Mouse (Mus musculus): ENCODE measurements at regions not wholly inside any gene's neighbourhood (a gene's known extent, or its start where the extent isn't known, plus 50 kb on each side); places are given as distances from the start of the nearest gene placed in this dataset.

- H3K36me3 ChIP-seq (ENCODE audit: control insufficient read depth, insufficient read depth, low read length) = no peaks in the 10 kb centered on the region
- H3K9me3 ChIP-seq (ENCODE audit: control insufficient read depth, low read length) = no peaks in the 10 kb centered on the region
- no peaks in the 10 kb centered on the region for H3K27me3 ChIP-seq (replicated peaks; ENCODE audit: control insufficient read depth, insufficient read depth, low read length)
- H3K9ac ChIP-seq (ENCODE audit: low read depth, low read length) = no peak overlapping the region
- ATAC-seq = no peak
- H3K27ac ChIP-seq (ENCODE audit: low read length) = no peak overlapping the region
- H3K4me1 ChIP-seq (ENCODE audit: control insufficient read depth, insufficient read depth, low read length) = no peaks in the 10 kb centered on the region
- 38% methylated on average over 3 of the region's 3 CpGs for WGBS
- no peak overlapping the region for H3K4me3 ChIP-seq (ENCODE audit: low read length)
- H3K4me2 ChIP-seq (ENCODE audit: low read depth, low read length) = no peak overlapping the region
These were observed 81.4 kb downstream of the Lhx2 start for GRCm38 (mm10) chr2:38420498-38420897.

DNA sequence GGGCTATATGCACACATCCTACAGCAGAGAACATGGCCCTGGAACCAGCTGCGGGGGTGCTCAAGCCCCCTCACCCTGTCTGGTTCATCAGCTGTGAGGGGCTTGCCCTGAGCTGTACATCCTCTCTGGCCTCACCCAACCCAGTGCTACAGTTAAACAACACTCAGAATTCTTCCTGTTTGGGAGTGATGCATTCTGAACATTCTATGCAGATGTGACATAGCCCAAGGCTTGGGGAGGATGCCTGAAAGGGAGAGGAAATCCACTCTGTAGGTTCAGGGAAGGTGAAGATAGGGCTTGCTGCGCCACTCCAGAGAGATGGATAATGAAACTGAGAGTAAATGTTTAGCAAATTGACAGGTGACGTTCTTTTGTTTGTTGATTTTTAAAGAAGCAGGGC lies 83.3 kb downstream of the Lhx2 start:
- H3K27me3 ChIP-seq (replicated peaks; ENCODE audit: control insufficient read depth, insufficient read depth, low read length) = no peaks in the 10 kb centered on the region
- ATAC-seq = no peak
- no peaks in the 10 kb centered on the region for H3K9me3 ChIP-seq (ENCODE audit: control insufficient read depth, low read length)
- no peak overlapping the region for H3K9ac ChIP-seq (ENCODE audit: low read depth, low read length)
- H3K36me3 ChIP-seq (ENCODE audit: control insufficient read depth, insufficient read depth, low read length) = no peaks in the 10 kb centered on the region
- no peak overlapping the region for H3K27ac ChIP-seq (ENCODE audit: low read length)
- H3K4me2 ChIP-seq (ENCODE audit: low read depth, low read length) = no peak overlapping the region
- no peaks in the 10 kb centered on the region for H3K4me1 ChIP-seq (ENCODE audit: control insufficient read depth, insufficient read depth, low read length)
- WGBS = 62% methylated on average over 3 of the region's 3 CpGs
- H3K4me3 ChIP-seq (ENCODE audit: low read length) = no peak overlapping the region

- H3K4me2 ChIP-seq (ENCODE audit: low read depth, low read length) = no peak overlapping the region
- ATAC-seq = no peak
- no peak overlapping the region for H3K27ac ChIP-seq (ENCODE audit: low read length)
- 33% methylated on average over 7 of the region's 7 CpGs for WGBS
- H3K4me3 ChIP-seq (ENCODE audit: low read length) = no peak overlapping the region
- H3K9me3 ChIP-seq (ENCODE audit: control insufficient read depth, low read length) = no peaks in the 10 kb centered on the region
- no peaks in the 10 kb centered on the region for H3K4me1 ChIP-seq (ENCODE audit: control insufficient read depth, insufficient read depth, low read length)
- no peaks in the 10 kb centered on the region for H3K27me3 ChIP-seq (replicated peaks; ENCODE audit: control insufficient read depth, insufficient read depth, low read length)
- H3K36me3 ChIP-seq (ENCODE audit: control insufficient read depth, insufficient read depth, low read length) = no peaks in the 10 kb centered on the region
- H3K9ac ChIP-seq (ENCODE audit: low read depth, low read length) = no peak overlapping the region
These were observed 84.8 kb downstream of the Lhx2 start for GRCm38 (mm10) chr2:38423886-38424277.

GRCm38 (mm10) chr2:38424278-38424931 lies 85.3 kb downstream of the Lhx2 start:
- H3K4me1 ChIP-seq (ENCODE audit: control insufficient read depth, insufficient read depth, low read length) = no peaks in the 10 kb centered on the region
- H3K27me3 ChIP-seq (replicated peaks; ENCODE audit: control insufficient read depth, insufficient read depth, low read length) = no peaks in the 10 kb centered on the region
- H3K4me2 ChIP-seq (ENCODE audit: low read depth, low read length) = no peak overlapping the region
- H3K9ac ChIP-seq (ENCODE audit: low read depth, low read length) = no peak overlapping the region
- whole genome bisulfite sequencing = 9% methylated on average over 17 of the region's 22 CpGs
- H3K4me3 ChIP-seq (ENCODE audit: low read length) = no peak overlapping the region
- no peak overlapping the region for H3K27ac ChIP-seq (ENCODE audit: low read length)
- no peak for ATAC-seq
- H3K9me3 ChIP-seq (ENCODE audit: control insufficient read depth, low read length) = no peaks in the 10 kb centered on the region
- no peaks in the 10 kb centered on the region for H3K36me3 ChIP-seq (ENCODE audit: control insufficient read depth, insufficient read depth, low read length)

GRCm38 (mm10) chr2:38424976-38425375 lies 85.9 kb downstream of the Lhx2 start:
- Histone ChIP-seq H3K9me3 (ENCODE audit: control insufficient read depth, low read length) (no peaks in the 10 kb centered on the region), H3K27ac (ENCODE audit: low read length) (no peak overlapping the region), H3K9ac (ENCODE audit: low read depth, low read length) (no peak overlapping the region), H3K4me3 (ENCODE audit: low read length) (no peak overlapping the region), H3K4me2 (ENCODE audit: low read depth, low read length) (no peak overlapping the region), H3K27me3 (replicated peaks; ENCODE audit: control insufficient read depth, insufficient read depth, low read length) (no peaks in the 10 kb centered on the region), H3K4me1 (ENCODE audit: control insufficient read depth, insufficient read depth, low read length) (no peaks in the 10 kb centered on the region), H3K36me3 (ENCODE audit: control insufficient read depth, insufficient read depth, low read length) (no peaks in the 10 kb centered on the region)
- ATAC-seq = no peak
- 28% methylated on average over 9 of the region's 9 CpGs for WGBS

DNA sequence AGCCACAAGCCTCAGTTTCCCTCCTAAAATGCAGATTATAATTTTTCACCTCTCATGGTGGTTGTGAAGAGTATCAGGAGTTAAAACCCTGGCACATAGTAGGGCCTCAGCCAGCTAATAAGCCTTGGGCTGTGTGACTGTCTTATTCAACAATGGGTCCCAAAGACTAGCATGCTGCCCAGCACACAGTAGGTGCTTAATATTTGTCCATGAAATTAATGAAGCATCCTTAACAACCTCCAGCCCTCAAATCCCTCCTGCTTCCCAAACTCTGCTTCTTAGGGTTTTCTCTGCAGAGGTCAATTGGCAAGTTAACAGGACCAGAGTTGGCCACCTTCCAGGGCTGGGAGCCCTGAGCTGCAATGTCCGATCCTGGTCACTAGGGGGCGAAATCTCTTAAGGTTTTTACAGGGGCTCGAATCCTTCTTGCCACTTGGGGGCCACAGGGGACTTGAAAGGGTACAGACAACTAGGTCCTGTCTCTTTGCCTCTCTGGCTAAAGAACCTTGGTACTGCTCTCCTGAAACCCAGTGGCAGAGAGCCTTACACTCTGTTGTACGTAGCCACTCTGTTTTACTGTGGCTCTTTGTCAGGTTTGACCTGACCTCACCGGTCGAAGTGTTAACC lies 81.6 kb upstream of the Nek6 start:
- ATAC-seq = no peak
- H3K36me3 ChIP-seq (ENCODE audit: control insufficient read depth, insufficient read depth, low read length) = no peaks in the 10 kb centered on the region
- H3K4me3 ChIP-seq (ENCODE audit: low read length) = no peak overlapping the region
- no peaks in the 10 kb centered on the region for H3K27me3 ChIP-seq (replicated peaks; ENCODE audit: control insufficient read depth, insufficient read depth, low read length)
- 35% methylated on average over 6 of the region's 6 CpGs for WGBS
- H3K27ac ChIP-seq (ENCODE audit: low read length) = no peak overlapping the region
- no peak overlapping the region for H3K4me2 ChIP-seq (ENCODE audit: low read depth, low read length)
- H3K9ac ChIP-seq (ENCODE audit: low read depth, low read length) = no peak overlapping the region
- no peaks in the 10 kb centered on the region for H3K4me1 ChIP-seq (ENCODE audit: control insufficient read depth, insufficient read depth, low read length)
- H3K9me3 ChIP-seq (ENCODE audit: control insufficient read depth, low read length) = no peaks in the 10 kb centered on the region

DNA sequence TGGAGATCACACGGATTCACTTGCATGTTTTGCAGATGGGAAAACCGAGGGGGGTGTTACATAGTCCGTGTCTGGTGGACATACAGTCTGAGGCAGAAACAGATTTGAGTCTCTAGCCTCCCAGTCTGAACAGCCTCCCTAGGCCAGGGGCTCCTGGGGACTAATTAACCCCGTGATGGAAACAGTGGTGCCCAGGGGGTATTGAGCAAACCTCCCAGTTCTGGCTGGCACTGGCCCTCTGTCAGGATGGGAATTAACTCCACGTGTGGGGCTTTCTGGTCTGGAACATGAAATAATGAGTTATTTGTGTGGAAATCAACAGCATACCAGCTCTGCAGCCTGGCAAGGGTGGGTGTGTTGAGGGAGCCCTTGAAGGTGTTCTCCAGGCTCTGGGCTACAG lies 79.9 kb upstream of the Nek6 start:
- Histone ChIP-seq H3K4me3 (ENCODE audit: low read length) (no peak overlapping the region), H3K27me3 (replicated peaks; ENCODE audit: control insufficient read depth, insufficient read depth, low read length) (no peaks in the 10 kb centered on the region), H3K36me3 (ENCODE audit: control insufficient read depth, insufficient read depth, low read length) (no peaks in the 10 kb centered on the region), H3K27ac (ENCODE audit: low read length) (no peak overlapping the region), H3K9me3 (ENCODE audit: control insufficient read depth, low read length) (no peaks in the 10 kb centered on the region), H3K4me2 (ENCODE audit: low read depth, low read length) (no peak overlapping the region), H3K9ac (ENCODE audit: low read depth, low read length) (no peak overlapping the region), H3K4me1 (ENCODE audit: control insufficient read depth, insufficient read depth, low read length) (no peaks in the 10 kb centered on the region)
- no peak for ATAC-seq
- WGBS = 64% methylated on average over 5 of the region's 5 CpGs

DNA sequence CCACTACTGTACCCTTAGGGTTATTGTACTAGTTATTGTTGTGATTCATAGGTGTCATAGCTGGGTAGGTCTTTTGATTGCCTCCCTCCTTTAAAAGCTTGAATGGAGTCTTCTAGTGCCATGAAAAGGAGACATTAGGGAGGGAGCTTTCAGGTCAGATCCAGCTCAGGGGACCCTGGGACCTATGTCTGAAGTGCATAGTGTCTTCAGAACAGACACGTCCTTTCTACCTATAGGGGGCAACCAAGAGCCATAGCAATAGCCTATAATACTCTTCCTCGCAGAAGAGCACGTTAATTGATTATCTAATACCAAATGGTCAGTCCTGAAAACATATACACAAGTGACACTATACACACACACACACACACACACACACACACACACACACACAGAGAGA lies 77.7 kb upstream of the Nek6 start:
- WGBS = 15% methylated on average over 3 of the region's 3 CpGs
- Histone ChIP-seq H3K4me3 (ENCODE audit: low read length) (no peak overlapping the region), H3K36me3 (ENCODE audit: control insufficient read depth, insufficient read depth, low read length) (no peaks in the 10 kb centered on the region), H3K4me2 (ENCODE audit: low read depth, low read length) (no peak overlapping the region), H3K27ac (ENCODE audit: low read length) (no peak overlapping the region), H3K4me1 (ENCODE audit: control insufficient read depth, insufficient read depth, low read length) (no peaks in the 10 kb centered on the region), H3K9me3 (ENCODE audit: control insufficient read depth, low read length) (no peaks in the 10 kb centered on the region), H3K27me3 (replicated peaks; ENCODE audit: control insufficient read depth, insufficient read depth, low read length) (no peaks in the 10 kb centered on the region), H3K9ac (ENCODE audit: low read depth, low read length) (no peak overlapping the region)
- ATAC-seq = no peak

DNA sequence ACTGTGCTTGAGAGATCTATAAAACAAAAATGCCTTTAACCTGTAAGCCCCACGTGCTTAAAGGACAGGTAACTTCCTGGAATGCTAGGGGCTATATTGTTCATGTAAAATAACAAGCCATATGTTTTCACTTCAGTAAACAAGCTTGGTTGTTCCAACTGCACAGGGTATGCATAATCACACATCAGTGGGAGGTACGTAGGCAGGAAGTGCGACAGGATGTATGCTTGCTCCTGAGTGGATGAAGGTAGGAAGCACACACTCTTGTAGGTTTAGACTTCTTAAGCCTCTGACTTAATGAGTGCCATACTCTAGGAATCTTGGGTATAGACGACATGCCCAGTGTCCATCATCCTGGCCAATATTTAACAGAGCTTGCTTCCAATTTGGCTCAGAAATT lies 74.7 kb upstream of the Nek6 start:
- Histone ChIP-seq H3K4me1 (ENCODE audit: control insufficient read depth, insufficient read depth, low read length) (no peaks in the 10 kb centered on the region), H3K9me3 (ENCODE audit: control insufficient read depth, low read length) (no peaks in the 10 kb centered on the region), H3K4me3 (ENCODE audit: low read length) (no peak overlapping the region), H3K27ac (ENCODE audit: low read length) (no peak overlapping the region), H3K4me2 (ENCODE audit: low read depth, low read length) (no peak overlapping the region), H3K36me3 (ENCODE audit: control insufficient read depth, insufficient read depth, low read length) (no peaks in the 10 kb centered on the region), H3K27me3 (replicated peaks; ENCODE audit: control insufficient read depth, insufficient read depth, low read length) (no peaks in the 10 kb centered on the region), H3K9ac (ENCODE audit: low read depth, low read length) (no peak overlapping the region)
- no peak for ATAC-seq
- 67% methylated on average over 4 of the region's 4 CpGs for WGBS

- Histone ChIP-seq H3K36me3 (ENCODE audit: control insufficient read depth, insufficient read depth, low read length) (no peaks in the 10 kb centered on the region), H3K27ac (ENCODE audit: low read length) (no peak overlapping the region), H3K9me3 (ENCODE audit: control insufficient read depth, low read length) (no peaks in the 10 kb centered on the region), H3K4me1 (ENCODE audit: control insufficient read depth, insufficient read depth, low read length) (no peaks in the 10 kb centered on the region), H3K9ac (ENCODE audit: low read depth, low read length) (no peak overlapping the region), H3K4me2 (ENCODE audit: low read depth, low read length) (no peak overlapping the region), H3K4me3 (ENCODE audit: low read length) (no peak overlapping the region), H3K27me3 (replicated peaks; ENCODE audit: control insufficient read depth, insufficient read depth, low read length) (no peaks in the 10 kb centered on the region)
- 88% methylated on average over 6 of the region's 6 CpGs for WGBS
- no peak for ATAC-seq
These were observed 72.3 kb upstream of the Nek6 start for GRCm38 (mm10) chr2:38439191-38439590.

Data from intestine, embryonic 16.5 days (tissue).